26 mouse cellular contexts compared by ENCODE assay signal in the genomic region with DNA sequence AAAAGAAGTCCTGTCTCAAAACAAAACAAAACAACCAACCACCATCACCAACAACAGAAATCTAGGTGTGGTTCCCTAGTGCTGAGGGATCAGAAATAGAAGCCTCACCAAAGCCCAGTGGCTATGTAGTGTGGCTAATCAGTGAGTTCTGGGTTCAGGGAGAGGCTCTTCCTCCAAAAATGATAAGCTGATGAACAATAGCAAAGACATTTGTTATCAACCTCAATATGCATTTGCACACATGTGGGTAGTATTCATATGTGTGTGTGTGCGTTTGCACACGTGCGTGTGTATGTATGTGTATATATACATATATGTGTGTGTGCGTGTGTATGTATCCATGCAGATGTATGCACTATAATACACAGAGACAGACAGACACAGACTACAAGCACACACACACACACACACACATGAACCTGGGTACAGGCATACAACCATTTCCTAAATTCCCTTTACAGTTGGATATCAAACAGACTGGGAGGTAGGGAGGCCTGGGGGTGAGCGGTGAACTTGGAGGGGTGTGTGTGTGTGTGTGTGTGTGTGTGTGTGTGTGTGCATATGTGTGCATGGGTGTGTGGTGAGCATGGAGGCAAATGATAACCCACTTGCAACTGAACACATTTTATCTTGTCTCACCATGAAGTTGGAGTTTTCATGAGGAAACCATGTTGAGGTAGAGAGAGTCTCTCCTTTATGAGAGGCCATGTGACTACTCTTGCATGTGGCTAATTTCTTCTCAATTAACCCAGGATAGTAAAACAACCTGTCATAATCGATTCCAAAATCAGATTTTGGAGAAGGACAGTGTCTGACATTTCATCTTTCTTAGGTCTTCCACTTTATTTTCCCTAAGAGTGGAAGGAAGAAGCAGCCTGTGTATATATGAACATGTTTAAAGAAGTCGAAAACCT. TPM values are rescaled to one million over a fixed set of nuclear protein-coding genes. Genes with fewer than 3 reads are reported as not detected.
A peak's percentile ranks its signal among the peaks of the same experiment; 100 is the strongest.
DNase-seq lines count a peak whose midpoint lies in the region; ATAC-seq and TF ChIP-seq lines count a peak whose summit lies in the region.
"Had no signal": no experiment of that assay in that cellular context is flagged by ENCODE, and none has a peak within 500 bp of the region (broad histone marks: within the 10 kb centered on the region; RNA-seq: fewer than 3 reads in every experiment).

No protein-coding gene starts in this region.

- no peaks in the 10 kb centered on the region for H3K9me3 ChIP-seq in liver, embryonic 12.5 days (replicated peaks)
- no peaks in the 10 kb centered on the region for H3K9me3 ChIP-seq in liver, embryonic 15.5 days (replicated peaks)
- H3K9me3 ChIP-seq: embryonic facial prominence, embryonic 10.5 days; embryonic facial prominence, embryonic 13.5 days had no signal

- TF ChIP-seq POLR2A in lung, adult 2 months (IDR thresholded peaks at IDR 0.05; ENCODE audit: borderline replicate concordance, extremely low read depth, low read depth, low read length): no peak

- no peak overlapping the region for H3K4me2 ChIP-seq in liver, embryonic 12.5 days
- H3K4me2 ChIP-seq in liver, embryonic 15.5 days: no peak overlapping the region
- H3K4me2 ChIP-seq: embryonic facial prominence, embryonic 13.5 days; heart, embryonic 11.5 days; hindbrain, embryonic 14.5 days had no signal

- no peak overlapping the region for H3K4me3 ChIP-seq in liver, embryonic 12.5 days
- H3K4me3 ChIP-seq in liver, embryonic 15.5 days (replicated peaks): no peak overlapping the region
- no peak overlapping the region for H3K4me3 ChIP-seq in lung, adult 2 months (replicated peaks; ENCODE audit: extremely low read depth, low read depth, low read length)
- H3K4me3 ChIP-seq: embryonic facial prominence, embryonic 10.5 days; embryonic facial prominence, embryonic 13.5 days; gastrocnemius, adult 2 months had no signal

- 0 out of 2 replicates have a peak, but pooled peaks have one; percentile 29 for ATAC-seq in erythroid progenitor cell, adult 5-6 weeks (replicated peaks; ENCODE audit: low FRiP score, poor library complexity, severe bottlenecking)
- ATAC-seq in liver, embryonic 12.5 days: peak; percentile 81
- ATAC-seq in liver, embryonic 15.5 days (ENCODE audit: insufficient read depth): peak; percentile 82
- ATAC-seq in megakaryocyte, adult 5-6 weeks (ENCODE audit: poor library complexity, severe bottlenecking): no peak
- ATAC-seq: activated CD4-positive, CD25-positive, alpha-beta regulatory T cell, adult 4 months; CD4-positive, CD25-positive, alpha-beta regulatory T cell, adult 4 months; forebrain, embryonic 14.5 days; forebrain, postnatal 0 days; hindbrain, postnatal 0 days had no signal

- TF ChIP-seq CTCF in lung, adult 2 months (IDR thresholded peaks at IDR 0.05; ENCODE audit: insufficient read depth, low read length): no peak

- H3K4me1 ChIP-seq in liver, embryonic 12.5 days: peaks cover 38% of the 10 kb centered on the region
- peaks cover 30% of the 10 kb centered on the region for H3K4me1 ChIP-seq in liver, embryonic 15.5 days (replicated peaks)
- no peaks in the 10 kb centered on the region for H3K4me1 ChIP-seq in lung, adult 2 months (ENCODE audit: control insufficient read depth, insufficient read depth, low read length)

- no peaks in the 10 kb centered on the region for H3K36me3 ChIP-seq in liver, embryonic 12.5 days
- H3K36me3 ChIP-seq in liver, embryonic 15.5 days (replicated peaks): no peaks in the 10 kb centered on the region
- H3K36me3 ChIP-seq: embryonic facial prominence, embryonic 10.5 days; embryonic facial prominence, embryonic 13.5 days had no signal

- 75% methylated on average over 7 of the region's 7 CpGs for WGBS in liver, embryonic 12.5 days (ENCODE audit: insufficient replicate concordance)
- WGBS in liver, embryonic 15.5 days (ENCODE audit: insufficient replicate concordance): 64% methylated on average over 7 of the region's 7 CpGs
- WGBS in lung, adult 2 months: 88% methylated on average over 7 of the region's 7 CpGs

- no peak overlapping the region for H3K9ac ChIP-seq in liver, embryonic 12.5 days
- no peak overlapping the region for H3K9ac ChIP-seq in liver, embryonic 15.5 days
- H3K9ac ChIP-seq: embryonic facial prominence, embryonic 13.5 days; forebrain, postnatal 0 days; hindbrain, embryonic 14.5 days had no signal

- H3K27ac ChIP-seq in liver, embryonic 12.5 days: peak overlapping the region; percentile 6; the same call in 1 of the 2 replicates
- H3K27ac ChIP-seq in liver, embryonic 15.5 days (replicated peaks): peak overlapping the region; percentile 35; the same call in 1 of the 2 replicates
- H3K27ac ChIP-seq: embryonic facial prominence, embryonic 10.5 days; embryonic facial prominence, embryonic 13.5 days; gastrocnemius, adult 2 months; hindbrain, embryonic 14.5 days; hindbrain, postnatal 0 days had no signal

- DNase-seq in urinary bladder, postnatal 4 days (ENCODE audit: low spot score in 2 of 2): no peak
- DNase-seq in lung, adult 2 months: no peak
- DNase-seq in left cerebral cortex, adult 18-20 months (ENCODE audit: low spot score in 2 of 2): no peak
- DNase-seq: adrenal gland, adult 8-10 months; adrenal gland, postnatal 25 days; cerebellum, adult 11-12 months; cerebellum, adult 8-10 months; cerebellum, postnatal 10 days; cerebellum, postnatal 36 days; embryo, embryonic 11 days; forebrain, postnatal 0 days; gastrocnemius, adult 2 months; gastrocnemius, postnatal 14 days; heart, adult 11 months had no signal

- peaks cover 38% of the 10 kb centered on the region for H3K27me3 ChIP-seq in liver, embryonic 12.5 days (replicated peaks)
- H3K27me3 ChIP-seq in liver, embryonic 15.5 days: peaks cover 22% of the 10 kb centered on the region

RNA-seq across cellular contexts. Expression of a gene that starts 39.3 kb away (rescaled TPM):
- 41.8 and 55.3 TPM in 2 replicates for total RNA-seq in erythroid progenitor cell, adult 5-6 weeks (2015; ENCODE audit: low replicate concordance)
- total RNA-seq in erythroid progenitor cell, adult 5-6 weeks (2017; ENCODE audit: low replicate concordance): 51.1 and 56.0 TPM in 2 replicates
- polyA plus RNA-seq in liver, embryonic 12.5 days (2016; fragmentation: Nextera tagmentation; extraction: Ambion mirVana): 9.1 and 9.7 TPM in 2 replicates
- polyA plus RNA-seq in liver, embryonic 15.5 days (2015; fragmentation: Nextera tagmentation; extraction: Ambion mirVana): 3.7 and 4.0 TPM in 2 replicates
- polyA plus RNA-seq in lung, adult 2 months (2012; rRNA removed): 10.0 and 12.3 TPM in 2 replicates
- 53.5 and 57.7 TPM in 2 replicates for total RNA-seq in megakaryocyte, adult 5-6 weeks (2015)
- total RNA-seq in megakaryocyte, adult 5-6 weeks (2017): 48.7 and 58.5 TPM in 2 replicates
- 10 to 100 TPM; 57.0 to 58.1 TPM for total RNA-seq in left cerebral cortex, adult 18-20 months (2021)
